Mouse (Mus musculus) kidney, embryonic 15.5 days (tissue): ENCODE measurements around the gene Tgfb2. TPM values are rescaled to one million over a fixed set of nuclear protein-coding genes. Genes with fewer than 3 reads are reported as not detected.

Source experiments
- ATAC-seq: fragments of 200-750 bp; cut with Nextera tagmentation; replicated peaks from 2 replicates; pipeline ENCODE4 v1.8.0; 2017; ENCODE audit warnings: moderate TSS enrichment; ENCODE audit not compliant: low FRiP score
- H3K27ac ChIP-seq: fragments of 300-500 bp; sonication (generic); 2 replicates; pipeline ENCODE4 v1.5.1; 2015; ENCODE audit warnings: mild to moderate bottlenecking, inconsistent platforms
- H3K27me3 ChIP-seq: fragments of 300-500 bp; sonication (generic); 2 replicates; pipeline ENCODE4 v1.6.1; 2015; ENCODE audit warnings: inconsistent platforms
- H3K36me3 ChIP-seq: fragments of 300-500 bp; sonication (generic); 2 replicates; pipeline ENCODE4 v1.6.1; 2015; ENCODE audit warnings: inconsistent platforms
- H3K4me1 ChIP-seq: fragments of 300-500 bp; sonication (generic); 2 replicates; pipeline ENCODE4 v1.6.1; 2015; ENCODE audit warnings: inconsistent platforms
- H3K4me2 ChIP-seq: fragments of 300-500 bp; sonication (generic); 2 replicates; pipeline ENCODE4 v1.6.1; 2015; ENCODE audit warnings: moderate library complexity, mild to moderate bottlenecking, inconsistent platforms
- H3K4me3 ChIP-seq: fragments of 300-500 bp; sonication (generic); replicated peaks from 2 replicates; pipeline ENCODE4 v1.5.1; 2015; ENCODE audit warnings: mild to moderate bottlenecking, inconsistent platforms
- H3K9ac ChIP-seq: fragments of 300-500 bp; sonication (generic); 2 replicates; pipeline ENCODE4 v1.6.1; 2015; ENCODE audit warnings: mild to moderate bottlenecking, inconsistent platforms
- H3K9me3 ChIP-seq: fragments of 300-500 bp; sonication (generic); replicated peaks from 2 replicates; pipeline ENCODE4 v1.6.1; 2016; ENCODE audit warnings: inconsistent platforms
- WGBS: fragments of 180-500 bp; shearing (Covaris S2); methylation state at CpG from one replicate; pipeline ENCODE4 v1.1.7; 2015; ENCODE audit warnings: mixed read lengths; 5-methylcytosine and 5-hydroxymethylcytosine counted together
- polyA plus RNA-seq: library from polyadenylated mRNA; unstranded; fragments of >200 nt; fragmentation: Nextera tagmentation; extraction: Ambion mirVana; gene quantifications from 2 replicates; pipeline ENCODE4 v1.2.1, GENCODE M21; 2015

Gene Tgfb2
- polyA plus RNA-seq, 1 experiment from 2014 or later, result 23.5 TPM

DNA sequence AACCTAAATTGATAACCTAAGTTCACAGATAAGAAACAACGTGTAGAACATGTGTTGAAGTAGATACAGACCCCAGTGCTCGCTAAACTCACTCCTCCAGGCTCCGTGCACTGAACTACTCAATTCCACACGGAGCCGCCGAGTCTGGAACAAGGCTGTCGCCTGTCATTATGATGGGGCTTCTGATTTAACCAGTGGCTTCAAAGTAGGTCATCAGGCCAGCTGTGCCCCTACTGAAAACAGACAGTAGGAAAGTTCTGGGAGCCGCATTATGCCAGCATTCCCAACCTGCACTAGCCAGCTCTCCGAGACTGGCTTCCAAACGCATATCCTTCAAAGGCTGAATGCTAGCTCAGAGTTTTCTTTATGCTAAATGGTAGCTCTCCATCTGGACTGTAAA lies 42.8 kb downstream of the Tgfb2 start:
- Histone ChIP-seq H3K4me1 (no peaks in the 10 kb centered on the region), H3K27me3 (no peaks in the 10 kb centered on the region), H3K4me2 (no peak overlapping the region), H3K9me3 (no peaks in the 10 kb centered on the region), H3K27ac (no peak overlapping the region), H3K4me3 (no peak overlapping the region), H3K36me3 (no peaks in the 10 kb centered on the region), H3K9ac (no peak overlapping the region)
- WGBS, result 81% methylated on average over 10 of the region's 10 CpGs
- ATAC-seq, result no peak

DNA sequence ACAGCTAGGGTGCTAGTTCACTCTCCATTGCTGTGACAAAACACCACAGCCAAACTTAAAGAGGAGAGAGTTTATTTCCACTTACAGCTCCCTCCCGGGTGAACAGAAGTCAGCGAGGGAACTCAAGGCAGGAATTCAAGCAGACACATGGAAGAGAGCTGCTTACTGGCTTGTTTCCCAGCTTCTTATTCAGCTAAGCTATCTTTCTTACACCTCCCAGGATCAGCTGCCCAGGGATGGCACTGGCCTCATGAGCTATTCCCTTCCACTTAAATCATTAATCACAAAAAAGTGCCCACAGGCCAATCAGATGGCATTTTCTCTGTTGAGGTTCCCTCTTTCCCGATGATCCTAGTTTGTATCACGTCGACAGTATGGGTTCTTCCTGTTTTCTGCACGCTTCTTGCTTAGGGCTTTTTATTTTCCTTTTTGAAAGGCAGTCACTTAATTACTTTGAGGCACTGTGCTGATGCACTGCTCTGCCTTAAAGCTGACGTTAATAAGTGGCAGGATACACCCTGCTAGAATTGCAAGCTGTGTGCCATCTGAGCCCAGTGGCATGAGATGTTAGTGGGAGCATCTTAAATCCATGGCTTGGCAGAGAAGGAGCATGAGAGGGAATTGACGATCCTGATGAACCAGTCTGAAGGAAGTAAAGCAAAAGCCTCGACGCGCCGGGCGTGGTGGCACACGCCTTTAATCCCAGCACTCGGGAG lies 44.4 kb downstream of the Tgfb2 start:
- no peak overlapping the region for H3K27ac ChIP-seq
- WGBS, result 80% methylated on average over 15 of the region's 15 CpGs
- no peaks in the 10 kb centered on the region for H3K4me1 ChIP-seq
- H3K36me3 ChIP-seq, result no peaks in the 10 kb centered on the region
- H3K27me3 ChIP-seq, result no peaks in the 10 kb centered on the region
- no peak overlapping the region for H3K9ac ChIP-seq
- H3K9me3 ChIP-seq, result no peaks in the 10 kb centered on the region
- ATAC-seq, result no peak
- no peak overlapping the region for H3K4me3 ChIP-seq
- H3K4me2 ChIP-seq, result no peak overlapping the region

DNA sequence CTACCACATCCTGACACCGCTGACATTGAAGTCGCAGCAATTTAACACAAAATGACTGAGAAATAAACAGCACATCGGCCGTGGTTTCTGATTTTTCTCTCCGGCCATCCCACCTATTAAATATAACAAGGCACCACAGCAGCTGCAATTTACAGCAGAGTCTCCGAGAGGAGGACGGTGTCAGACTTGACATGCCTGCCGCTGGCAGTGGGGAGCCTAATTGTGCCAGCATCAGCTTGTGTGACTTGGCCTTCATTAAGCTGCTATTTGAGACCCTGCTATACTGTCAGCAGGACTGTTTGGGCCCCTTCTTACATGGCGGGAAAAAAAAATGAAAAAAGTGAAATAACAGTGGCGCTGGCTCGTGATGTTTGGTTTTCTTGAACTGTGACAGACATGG lies 47.0 kb downstream of the Tgfb2 start:
- ATAC-seq, result no peak
- WGBS, result 55% methylated on average over 11 of the region's 11 CpGs
- no peaks in the 10 kb centered on the region for H3K4me1 ChIP-seq
- no peak overlapping the region for H3K4me3 ChIP-seq
- H3K9me3 ChIP-seq, result no peaks in the 10 kb centered on the region
- no peak overlapping the region for H3K4me2 ChIP-seq
- H3K36me3 ChIP-seq, result no peaks in the 10 kb centered on the region
- H3K27ac ChIP-seq, result no peak overlapping the region
- H3K27me3 ChIP-seq, result no peaks in the 10 kb centered on the region
- no peak overlapping the region for H3K9ac ChIP-seq

DNA sequence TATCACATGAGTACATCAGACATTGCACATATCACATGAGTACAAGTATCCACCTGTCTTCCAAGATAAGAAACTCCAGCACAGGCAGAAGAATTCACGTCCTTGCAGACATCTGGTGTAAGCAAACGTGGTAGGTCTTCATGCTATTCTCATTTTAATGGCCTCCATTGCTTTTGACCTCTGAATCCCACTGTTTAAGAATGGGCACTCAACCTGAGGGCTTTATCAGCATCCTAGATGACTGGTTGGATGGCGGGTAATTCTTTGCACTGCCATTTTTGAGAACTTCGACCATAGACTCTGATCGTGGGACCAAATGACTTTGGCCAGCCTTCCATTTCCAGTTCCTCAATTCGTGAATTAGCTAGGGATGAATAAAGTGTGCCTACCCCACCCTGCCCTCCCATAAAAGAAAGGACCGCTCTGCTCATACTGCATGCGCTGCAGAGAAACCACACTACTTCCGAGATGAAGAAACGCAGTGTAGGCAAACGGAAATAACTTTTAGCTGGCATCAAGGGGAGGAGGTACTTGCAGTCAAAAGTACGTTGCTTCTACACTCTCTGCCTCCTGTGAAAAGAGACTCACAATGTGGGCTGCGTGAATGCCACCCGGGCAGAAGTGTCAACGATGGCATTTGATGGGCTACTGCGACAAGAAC lies 48.1 kb downstream of the Tgfb2 start:
- peaks cover 9% of the 10 kb centered on the region for H3K4me1 ChIP-seq
- no peak for ATAC-seq
- no peak overlapping the region for H3K27ac ChIP-seq
- H3K4me2 ChIP-seq, result no peak overlapping the region
- no peaks in the 10 kb centered on the region for H3K27me3 ChIP-seq
- no peak overlapping the region for H3K9ac ChIP-seq
- H3K4me3 ChIP-seq, result no peak overlapping the region
- H3K9me3 ChIP-seq, result no peaks in the 10 kb centered on the region
- WGBS, result 94% methylated on average over 16 of the region's 16 CpGs
- H3K36me3 ChIP-seq, result no peaks in the 10 kb centered on the region

DNA sequence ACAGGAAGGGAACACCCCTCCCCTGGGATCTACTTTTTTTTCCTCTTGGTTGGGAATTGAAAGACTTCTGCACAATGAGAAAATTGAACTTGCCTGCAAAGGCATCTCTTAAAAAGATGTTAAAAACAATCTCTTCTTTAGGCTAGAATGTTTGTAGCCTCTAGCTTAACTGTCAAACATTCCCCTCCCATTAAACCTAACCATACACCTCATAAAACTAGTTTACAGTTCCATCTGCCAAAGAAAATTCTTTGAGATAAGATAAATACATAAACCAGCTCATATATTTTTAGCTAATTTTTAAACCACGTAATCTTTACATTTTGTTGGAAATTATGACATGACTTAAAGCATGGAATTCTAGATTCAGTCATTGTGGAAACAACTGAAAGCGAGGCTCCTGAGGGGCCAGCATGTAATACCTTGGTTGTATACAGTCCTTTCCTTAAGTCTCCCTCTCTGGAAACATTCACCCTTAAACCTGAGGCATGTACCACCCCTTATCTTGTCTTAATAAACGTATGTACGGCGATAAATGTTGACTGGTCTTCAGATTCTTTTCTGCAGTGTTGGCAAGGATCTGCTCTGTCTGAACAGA lies 49.0 kb downstream of the Tgfb2 start:
- Histone ChIP-seq H3K27ac (no peak overlapping the region), H3K9me3 (no peaks in the 10 kb centered on the region), H3K9ac (no peak overlapping the region), H3K36me3 (no peaks in the 10 kb centered on the region), H3K27me3 (no peaks in the 10 kb centered on the region), H3K4me2 (no peak overlapping the region), H3K4me3 (no peak overlapping the region), H3K4me1 (peaks cover 14% of the 10 kb centered on the region)
- 82% methylated on average over 5 of the region's 5 CpGs for WGBS
- ATAC-seq, result no peak

DNA sequence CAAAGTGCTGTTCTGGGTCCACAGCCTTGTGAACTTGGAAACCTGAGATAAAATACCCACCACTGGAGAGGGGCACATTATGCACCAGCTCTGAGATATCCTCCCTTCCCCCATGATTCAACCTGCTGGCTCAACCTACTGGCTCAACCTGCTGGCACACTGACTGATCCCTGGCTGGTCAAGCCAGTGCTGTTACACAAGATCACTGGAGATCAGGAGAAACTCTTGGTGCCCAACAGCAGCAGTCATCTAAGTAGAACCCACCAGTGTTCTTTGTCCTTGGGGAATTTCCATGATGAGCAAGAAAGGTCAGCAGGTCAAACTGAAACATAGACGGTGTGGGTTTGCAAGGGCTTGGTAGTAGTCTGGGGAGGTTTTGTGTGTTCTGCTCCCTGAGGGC lies 49.6 kb downstream of the Tgfb2 start:
- no peak overlapping the region for H3K9ac ChIP-seq
- H3K27ac ChIP-seq, result no peak overlapping the region
- H3K9me3 ChIP-seq, result no peaks in the 10 kb centered on the region
- no peak overlapping the region for H3K4me2 ChIP-seq
- peaks cover 14% of the 10 kb centered on the region for H3K4me1 ChIP-seq
- WGBS, result 48% methylated on average over 1 of the region's 1 CpGs
- no peaks in the 10 kb centered on the region for H3K27me3 ChIP-seq
- no peaks in the 10 kb centered on the region for H3K36me3 ChIP-seq
- no peak overlapping the region for H3K4me3 ChIP-seq
- no peak for ATAC-seq

DNA sequence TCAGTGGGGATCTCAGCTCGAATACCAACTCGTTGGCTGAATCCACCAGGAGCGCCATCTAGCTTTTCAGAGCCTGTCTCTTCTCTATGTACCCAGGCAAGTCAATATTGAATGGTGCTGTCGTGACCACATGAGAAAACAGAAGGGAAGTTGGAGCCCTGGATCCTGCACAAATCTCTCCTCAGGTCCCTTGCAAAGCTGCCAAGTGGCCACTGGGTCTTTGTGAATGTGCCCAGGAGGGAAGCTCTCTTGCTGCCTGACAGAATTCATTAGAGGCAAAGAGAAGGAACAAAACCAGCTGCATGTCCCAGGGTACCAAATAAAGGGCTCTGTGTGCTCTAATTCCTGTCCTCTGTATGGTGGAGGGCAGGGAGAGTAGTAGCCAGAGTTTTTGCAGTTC lies 50.7 kb downstream of the Tgfb2 start:
- no peak overlapping the region for H3K4me2 ChIP-seq
- H3K4me1 ChIP-seq, result peaks cover 14% of the 10 kb centered on the region
- no peaks in the 10 kb centered on the region for H3K36me3 ChIP-seq
- ATAC-seq, result no peak
- no peak overlapping the region for H3K27ac ChIP-seq
- no peaks in the 10 kb centered on the region for H3K27me3 ChIP-seq
- no peaks in the 10 kb centered on the region for H3K9me3 ChIP-seq
- WGBS, result 88% methylated on average over 4 of the region's 4 CpGs
- no peak overlapping the region for H3K9ac ChIP-seq
- H3K4me3 ChIP-seq, result no peak overlapping the region

DNA sequence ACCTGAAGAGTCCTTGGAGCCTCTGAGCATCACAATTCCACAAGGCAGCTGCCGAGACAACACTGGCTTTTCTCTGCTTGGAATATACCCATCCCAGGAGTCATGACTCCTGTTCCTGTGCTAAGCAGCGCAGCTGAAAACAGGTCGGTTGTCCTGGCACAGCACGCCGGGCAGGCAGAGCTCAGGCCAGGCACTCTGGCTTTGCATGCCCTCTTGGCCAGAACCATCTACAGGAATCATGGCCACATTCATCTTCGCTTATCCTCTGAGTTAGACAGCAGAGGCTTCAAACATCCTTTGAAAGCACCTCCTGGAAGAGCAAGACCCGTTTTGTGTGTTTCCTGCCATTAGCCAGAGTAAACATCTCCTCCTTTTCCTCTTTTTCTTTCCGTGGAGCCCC lies 53.6 kb downstream of the Tgfb2 start:
- no peak overlapping the region for H3K4me3 ChIP-seq
- H3K4me1 ChIP-seq, result peaks cover 14% of the 10 kb centered on the region
- ATAC-seq, result no peak
- 46% methylated on average over 8 of the region's 8 CpGs for WGBS
- no peaks in the 10 kb centered on the region for H3K27me3 ChIP-seq
- no peak overlapping the region for H3K4me2 ChIP-seq
- H3K36me3 ChIP-seq, result peaks cover 14% of the 10 kb centered on the region
- no peak overlapping the region for H3K27ac ChIP-seq
- H3K9ac ChIP-seq, result no peak overlapping the region
- H3K9me3 ChIP-seq, result 0 out of 2 replicates have a peak, but pooled peaks cover 10% of the 10 kb centered on the region

DNA sequence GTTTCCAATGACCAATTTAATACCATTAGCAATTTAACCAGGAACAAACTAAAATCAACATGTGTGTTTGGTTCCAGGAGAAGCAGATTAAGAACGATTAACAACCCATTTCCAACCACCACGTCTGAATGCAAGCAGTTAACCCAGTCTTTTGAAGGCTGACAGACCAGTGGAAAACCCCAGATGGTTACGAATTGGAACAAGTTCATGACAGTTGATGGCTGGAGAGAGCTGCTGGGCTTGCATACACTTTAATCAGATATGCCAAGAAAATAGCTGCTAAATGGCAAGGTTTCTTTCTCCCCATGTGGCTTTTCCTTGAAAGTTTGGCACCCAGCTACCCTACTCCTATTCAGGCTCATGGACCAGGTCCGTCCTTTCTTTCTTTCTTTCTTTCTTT lies 55.8 kb downstream of the Tgfb2 start:
- Histone ChIP-seq H3K36me3 (peaks cover 14% of the 10 kb centered on the region), H3K27me3 (no peaks in the 10 kb centered on the region), H3K4me1 (peaks cover 14% of the 10 kb centered on the region), H3K9me3 (0 out of 2 replicates have a peak, but pooled peaks cover 10% of the 10 kb centered on the region), H3K4me2 (no peak overlapping the region), H3K27ac (no peak overlapping the region), H3K4me3 (no peak overlapping the region), H3K9ac (no peak overlapping the region)
- WGBS, result 81% methylated on average over 4 of the region's 4 CpGs
- ATAC-seq, result no peak

DNA sequence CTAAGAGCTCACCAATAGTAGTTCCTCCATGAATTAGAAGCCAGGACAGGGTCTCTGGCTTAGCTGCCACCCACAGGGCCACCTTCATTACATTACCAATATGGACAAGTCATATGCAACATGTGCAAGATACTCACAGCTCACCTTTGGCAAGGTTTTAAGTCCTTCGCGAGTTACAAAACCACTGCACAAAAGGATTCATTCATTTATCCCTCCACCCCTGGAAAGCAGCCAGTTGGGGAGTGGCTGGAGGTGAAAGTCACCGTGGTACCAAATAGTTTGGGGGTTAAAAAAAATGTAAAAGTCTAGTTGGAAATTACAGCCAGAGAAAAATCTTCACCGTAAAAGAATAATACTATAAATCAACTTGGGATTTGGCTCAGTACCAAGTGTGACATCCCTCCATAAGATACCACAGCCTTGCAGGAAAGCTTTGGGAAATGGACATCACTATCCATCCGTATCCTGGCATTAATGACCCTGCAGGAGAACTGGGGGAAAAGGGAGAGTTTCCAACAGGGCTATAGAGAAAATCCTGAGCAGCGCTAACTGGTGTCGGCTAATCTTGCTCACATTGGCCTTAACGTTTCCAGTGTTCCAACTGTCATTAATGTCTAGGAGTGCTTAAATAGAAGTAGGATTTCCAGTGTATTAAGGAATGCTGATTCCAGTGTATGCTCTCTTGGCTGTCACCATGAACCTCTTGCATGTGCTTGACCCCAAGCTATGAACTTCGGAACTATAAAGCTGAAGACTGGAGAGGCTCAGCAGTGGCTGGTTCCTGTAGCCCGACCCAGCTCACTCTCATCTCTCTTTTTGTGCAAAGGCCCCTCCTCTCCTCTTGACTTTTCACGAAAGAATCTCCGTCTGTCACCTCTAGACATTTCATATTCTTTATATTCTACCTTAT lies 68.2 kb downstream of the Tgfb2 start:
- H3K4me1 ChIP-seq, result peaks cover 7% of the 10 kb centered on the region; the same call in 1 of the 2 replicates
- no peak overlapping the region for H3K9ac ChIP-seq
- H3K27ac ChIP-seq, result no peak overlapping the region
- no peaks in the 10 kb centered on the region for H3K36me3 ChIP-seq
- H3K4me3 ChIP-seq, result no peak overlapping the region
- H3K4me2 ChIP-seq, result no peak overlapping the region
- no peaks in the 10 kb centered on the region for H3K9me3 ChIP-seq
- WGBS, result 50% methylated on average over 12 of the region's 12 CpGs
- ATAC-seq, result no peak
- no peaks in the 10 kb centered on the region for H3K27me3 ChIP-seq

DNA sequence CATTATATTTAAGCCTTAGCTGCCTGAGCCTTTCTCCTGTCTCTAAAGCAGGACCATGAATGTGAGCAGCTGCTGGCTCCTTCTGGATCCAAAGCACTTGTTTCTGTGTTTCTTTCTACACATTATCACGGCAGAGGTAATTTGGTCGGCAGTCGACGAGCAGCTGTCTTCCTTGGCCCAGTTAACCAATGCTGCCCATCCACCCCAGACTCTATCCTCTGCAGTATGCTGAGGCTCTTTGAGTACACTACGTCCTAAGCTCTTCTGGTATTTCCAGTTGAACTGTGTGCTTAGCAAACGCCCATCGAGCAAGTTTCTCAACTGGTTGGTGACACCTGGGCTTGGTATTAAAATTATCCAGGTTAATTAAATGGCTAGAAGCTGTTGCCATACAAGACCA lies 70.7 kb downstream of the Tgfb2 start:
- H3K4me2 ChIP-seq, result no peak overlapping the region
- no peak overlapping the region for H3K9ac ChIP-seq
- WGBS, result 82% methylated on average over 7 of the region's 7 CpGs
- H3K27me3 ChIP-seq, result no peaks in the 10 kb centered on the region
- no peak overlapping the region for H3K27ac ChIP-seq
- no peaks in the 10 kb centered on the region for H3K9me3 ChIP-seq
- H3K4me3 ChIP-seq, result no peak overlapping the region
- ATAC-seq, result no peak
- no peaks in the 10 kb centered on the region for H3K36me3 ChIP-seq
- H3K4me1 ChIP-seq, result peaks cover 10% of the 10 kb centered on the region; the same call in 1 of the 2 replicates
